Mouse (Mus musculus) liver, embryonic 15.5 days (tissue): Measurements from ENCODE around the gene Card19. TPM values are rescaled to one million over a fixed set of nuclear protein-coding genes. Genes with fewer than 3 reads are reported as not detected.

Source experiments
- ATAC-seq: fragments of 200-750 bp; cut with Nextera tagmentation; 2 replicates; pipeline ENCODE4 v1.8.0; 2017; ENCODE audit warnings: moderate number of reproducible peaks, mild to moderate bottlenecking, moderate library complexity; ENCODE audit not compliant: insufficient read depth
- H3K27ac ChIP-seq: fragments of 300-500 bp; sonication (generic); replicated peaks from 2 replicates; pipeline ENCODE4 v1.5.1; 2015; ENCODE audit warnings: mild to moderate bottlenecking, inconsistent platforms
- H3K27me3 ChIP-seq: fragments of 300-500 bp; sonication (generic); 2 replicates; pipeline ENCODE4 v1.6.1; 2015; ENCODE audit warnings: mild to moderate bottlenecking, inconsistent platforms
- H3K36me3 ChIP-seq: fragments of 300-500 bp; sonication (generic); replicated peaks from 2 replicates; pipeline ENCODE4 v1.6.1; 2015; ENCODE audit warnings: moderate library complexity, mild to moderate bottlenecking, inconsistent platforms
- H3K4me1 ChIP-seq: fragments of 300-500 bp; sonication (generic); replicated peaks from 2 replicates; pipeline ENCODE4 v1.6.1; 2015; ENCODE audit warnings: inconsistent platforms
- H3K4me2 ChIP-seq: fragments of 300-500 bp; sonication (generic); 2 replicates; pipeline ENCODE4 v1.6.1; 2015; ENCODE audit warnings: moderate library complexity, mild to moderate bottlenecking, inconsistent platforms
- H3K4me3 ChIP-seq: fragments of 300-500 bp; sonication (generic); replicated peaks from 2 replicates; pipeline ENCODE4 v1.5.1; 2015; ENCODE audit warnings: mild to moderate bottlenecking, inconsistent platforms
- H3K9ac ChIP-seq: fragments of 300-500 bp; sonication (generic); 2 replicates; pipeline ENCODE4 v1.6.1; 2015; ENCODE audit warnings: moderate library complexity, mild to moderate bottlenecking, inconsistent platforms
- H3K9me3 ChIP-seq: fragments of 300-500 bp; sonication (generic); replicated peaks from 2 replicates; pipeline ENCODE4 v1.6.1; 2016; ENCODE audit warnings: inconsistent platforms
- WGBS: fragments of 180-500 bp; shearing (Covaris S2); methylation state at CpG from one replicate; pipeline ENCODE4 v1.1.7; 2015; ENCODE audit warnings: mixed read lengths; ENCODE audit not compliant: insufficient replicate concordance; 5-methylcytosine and 5-hydroxymethylcytosine counted together
- polyA plus RNA-seq: library from polyadenylated mRNA; unstranded; fragments of >200 nt; fragmentation: Nextera tagmentation; extraction: Ambion mirVana; gene quantifications from 2 replicates; pipeline ENCODE4 v1.2.1, GENCODE M21; 2015

Card19 gene
- polyA plus RNA-seq = 15.0 and 16.7 TPM in 2 replicates

DNA sequence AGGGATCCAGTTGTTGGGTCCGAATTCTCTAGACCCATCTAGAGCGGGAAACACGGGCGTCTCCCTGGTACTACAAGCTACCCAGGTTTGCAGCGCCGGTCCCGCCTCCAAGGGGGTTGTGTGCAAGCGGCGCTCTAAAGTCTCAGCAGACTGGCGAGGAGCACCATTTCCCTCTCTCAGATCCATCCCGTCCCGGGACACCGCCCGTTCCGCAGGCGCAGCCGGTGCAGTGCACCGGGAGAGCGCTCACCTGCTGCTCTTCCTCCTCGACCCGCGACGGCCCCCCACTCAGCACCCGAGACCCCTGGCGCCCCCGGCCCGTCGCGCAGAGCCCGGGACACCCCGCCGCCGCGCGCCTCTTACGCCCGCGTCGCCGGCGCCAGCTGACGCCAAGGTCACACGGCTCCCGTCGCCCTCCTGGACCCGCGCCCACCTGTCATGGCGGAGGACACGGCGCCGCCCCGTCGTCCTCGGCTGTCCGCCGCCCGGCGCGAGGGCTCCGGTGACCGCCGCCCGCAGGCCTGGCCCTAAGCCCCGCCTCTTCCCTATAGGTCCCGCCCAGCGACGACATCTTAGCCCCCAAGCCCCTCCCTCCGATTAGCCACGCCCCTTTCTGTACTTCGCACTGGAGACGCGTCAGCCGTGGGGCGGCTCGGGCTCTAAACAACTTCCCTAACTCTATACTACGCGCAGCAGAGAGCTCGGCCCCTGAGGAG, at the start of gene Card19:
Card19 (minus strand) TSS at position 534 of the 716 bp plus-strand sequence.
- H3K36me3 ChIP-seq = no peaks in the 10 kb centered on the region
- under 1% methylated on average over 78 of the region's 78 CpGs for WGBS
- peak within 1 kb of the TSS; percentile 65 for H3K9ac ChIP-seq
- peak within 1 kb of the TSS; percentile 65 for H3K4me3 ChIP-seq
- H3K27me3 ChIP-seq = peaks cover 17% of the 10 kb centered on the region; the same call in 1 of the 2 replicates
- peak within 1 kb of the TSS; percentile 89 for H3K4me2 ChIP-seq
- ATAC-seq = peak; percentile 85
- H3K27ac ChIP-seq = peak within 1 kb of the TSS; percentile 77
- H3K4me1 ChIP-seq = peaks cover 31% of the 10 kb centered on the region
- no peaks in the 10 kb centered on the region for H3K9me3 ChIP-seq

DNA sequence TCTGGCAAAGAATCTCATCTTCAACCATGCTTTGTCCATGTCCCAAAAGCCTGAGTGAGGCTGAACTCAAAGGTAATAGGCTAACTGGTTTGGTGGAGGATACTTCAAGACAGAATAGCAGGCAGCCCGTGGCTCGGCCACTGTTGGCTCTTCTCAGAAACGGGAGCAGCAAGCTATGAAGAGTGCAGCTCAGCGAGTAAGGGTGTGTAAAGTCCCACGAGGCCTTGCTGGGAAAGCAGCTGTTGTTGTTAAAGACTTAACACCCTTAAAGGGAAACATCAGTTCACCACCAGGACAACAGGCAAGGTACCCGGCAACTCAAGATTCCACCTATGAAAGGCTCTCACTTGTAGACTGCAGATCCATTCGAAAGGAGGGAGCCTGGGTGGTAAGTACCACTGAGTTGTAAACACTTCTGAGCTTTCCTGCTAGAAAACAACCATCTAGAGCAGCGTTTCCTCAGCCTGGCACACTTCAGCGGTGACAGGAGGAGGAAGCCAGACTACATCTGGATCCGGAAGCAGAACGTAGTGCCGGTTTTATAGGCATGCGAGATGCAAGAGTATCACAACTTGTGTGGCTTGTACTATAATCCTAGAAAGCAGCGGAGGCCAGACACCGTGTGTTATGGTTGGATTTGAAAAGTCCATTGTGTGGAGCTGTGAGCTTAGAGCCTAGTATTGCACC, 44.3 kb upstream of the Card19 start:
- Histone ChIP-seq H3K4me1 (no peaks in the 10 kb centered on the region), H3K36me3 (no peaks in the 10 kb centered on the region), H3K9ac (no peak overlapping the region), H3K27me3 (no peaks in the 10 kb centered on the region), H3K27ac (no peak overlapping the region), H3K4me3 (no peak overlapping the region), H3K4me2 (no peak overlapping the region), H3K9me3 (no peaks in the 10 kb centered on the region)
- ATAC-seq = no peak
- WGBS = 40% methylated on average over 15 of the region's 15 CpGs

DNA sequence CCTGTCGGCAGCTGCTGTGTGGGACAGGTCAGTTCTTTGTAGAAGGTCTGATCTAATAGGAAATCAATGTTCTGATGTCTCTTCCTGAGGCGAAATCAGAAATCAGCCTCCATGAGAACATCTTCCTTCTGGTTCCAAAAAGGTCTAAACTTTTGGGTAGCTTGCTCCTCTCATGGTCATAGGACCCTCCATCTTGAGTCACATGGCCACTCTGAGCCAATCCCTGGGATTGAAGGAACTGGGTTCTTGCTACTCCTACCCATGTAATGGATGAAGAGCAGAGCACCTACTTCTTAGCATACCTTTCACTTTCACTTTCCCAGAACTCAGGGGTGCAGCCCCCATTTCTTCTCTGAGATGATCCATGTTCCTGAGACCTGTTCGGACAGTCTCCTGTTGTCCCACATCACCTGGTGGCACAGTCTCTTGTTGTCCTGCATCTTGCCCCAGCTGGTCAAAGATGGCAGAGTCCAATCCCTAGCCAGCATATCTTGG, 42.0 kb upstream of the Card19 start:
- H3K4me2 ChIP-seq = no peak overlapping the region
- ATAC-seq = no peak
- WGBS = 45% methylated on average over 3 of the region's 3 CpGs
- no peaks in the 10 kb centered on the region for H3K36me3 ChIP-seq
- no peak overlapping the region for H3K27ac ChIP-seq
- no peaks in the 10 kb centered on the region for H3K9me3 ChIP-seq
- no peak overlapping the region for H3K9ac ChIP-seq
- no peak overlapping the region for H3K4me3 ChIP-seq
- H3K4me1 ChIP-seq = no peaks in the 10 kb centered on the region
- H3K27me3 ChIP-seq = no peaks in the 10 kb centered on the region; the same call in 1 of the 2 replicates

DNA sequence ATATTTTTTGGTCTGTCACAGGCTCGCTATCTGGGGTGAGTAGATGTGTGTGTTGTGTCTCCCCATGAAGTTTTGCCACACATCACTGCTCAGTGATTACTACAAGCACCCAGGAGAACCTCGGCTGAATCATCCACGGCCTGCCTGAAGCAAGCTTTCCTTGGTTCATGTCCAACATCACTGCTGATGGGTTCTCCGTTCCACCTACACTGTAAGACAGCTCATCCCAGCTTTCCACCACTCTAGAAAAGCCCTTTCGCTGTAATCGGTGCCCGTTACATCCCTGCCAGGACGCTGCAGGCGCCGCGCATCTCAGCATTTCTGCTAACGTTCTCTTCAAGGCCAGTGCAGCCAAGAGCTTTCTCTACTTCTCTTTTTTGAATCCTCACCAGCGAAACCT, 36.9 kb upstream of the Card19 start:
- H3K36me3 ChIP-seq = no peaks in the 10 kb centered on the region
- no peak for ATAC-seq
- no peak overlapping the region for H3K4me2 ChIP-seq
- no peak overlapping the region for H3K27ac ChIP-seq
- no peak overlapping the region for H3K9ac ChIP-seq
- WGBS = 57% methylated on average over 13 of the region's 13 CpGs
- H3K27me3 ChIP-seq = peaks cover 20% of the 10 kb centered on the region
- no peak overlapping the region for H3K4me3 ChIP-seq
- H3K4me1 ChIP-seq = peaks cover 9% of the 10 kb centered on the region
- H3K9me3 ChIP-seq = no peaks in the 10 kb centered on the region

DNA sequence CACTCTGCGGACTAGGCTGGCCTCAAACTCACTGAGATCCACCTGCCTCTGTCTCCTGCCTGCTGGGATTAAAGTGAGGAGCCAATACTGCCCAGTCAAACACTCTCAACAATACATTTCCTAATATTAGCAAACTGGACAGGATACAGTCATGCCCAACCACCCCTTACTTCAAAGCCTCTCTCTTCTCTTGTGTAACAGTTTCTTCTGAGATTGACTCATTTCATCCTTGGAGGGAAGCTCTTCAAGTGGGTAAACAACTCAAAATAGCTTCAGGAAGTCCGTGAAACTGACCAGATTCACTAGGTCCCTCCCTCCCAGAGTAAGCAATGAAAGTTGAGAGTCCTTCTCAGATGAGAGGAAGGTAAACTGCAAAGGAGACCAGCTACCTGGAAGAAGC, 36.3 kb upstream of the Card19 start:
- peaks cover 26% of the 10 kb centered on the region for H3K27me3 ChIP-seq
- 38% methylated on average over 2 of the region's 2 CpGs for WGBS
- peaks cover 14% of the 10 kb centered on the region for H3K4me1 ChIP-seq
- H3K4me2 ChIP-seq = no peak overlapping the region
- H3K27ac ChIP-seq = no peak overlapping the region
- H3K4me3 ChIP-seq = no peak overlapping the region
- no peaks in the 10 kb centered on the region for H3K9me3 ChIP-seq
- no peaks in the 10 kb centered on the region for H3K36me3 ChIP-seq
- no peak for ATAC-seq
- H3K9ac ChIP-seq = no peak overlapping the region

DNA sequence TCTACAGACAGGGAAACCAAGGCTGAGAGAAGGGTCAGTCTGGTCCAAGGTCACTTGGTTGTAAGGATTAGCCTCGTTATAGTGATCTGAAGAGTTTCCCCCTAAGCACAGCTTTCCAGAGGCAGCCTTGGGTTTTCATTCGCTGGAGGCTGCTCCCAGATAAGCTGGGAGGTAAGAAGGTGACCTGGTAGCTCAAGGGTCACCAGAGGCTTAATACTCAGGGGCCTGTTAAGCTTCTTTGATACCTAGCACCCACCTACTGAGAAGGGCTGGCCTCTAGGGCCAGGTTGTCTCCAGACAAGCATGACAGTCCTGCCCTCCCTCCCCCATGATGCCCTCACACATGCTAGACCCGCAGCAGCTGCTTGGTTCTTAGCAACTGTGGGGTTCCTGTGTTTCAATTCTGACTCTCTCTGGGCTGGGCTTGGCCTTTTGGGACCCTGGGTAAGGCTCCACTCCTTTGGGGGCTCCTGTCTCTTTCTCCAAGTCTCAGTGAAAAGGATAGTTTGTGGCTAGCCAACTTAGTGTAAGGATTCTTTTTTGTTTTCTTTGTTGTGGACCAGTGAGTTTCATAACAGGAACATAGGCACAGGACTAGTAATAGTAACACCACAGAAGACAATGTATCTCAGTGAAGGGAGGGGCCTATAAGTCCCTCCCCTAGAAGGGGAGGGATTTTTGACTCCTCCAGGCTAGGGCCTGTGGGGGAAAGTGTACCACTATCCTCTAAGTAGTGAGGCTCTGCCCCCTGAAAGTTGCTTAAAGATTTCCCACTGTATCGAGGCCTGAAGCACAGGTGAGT, 35.1 kb upstream of the Card19 start:
- H3K27me3 ChIP-seq = peaks cover 38% of the 10 kb centered on the region
- peaks cover 15% of the 10 kb centered on the region for H3K4me1 ChIP-seq
- no peak overlapping the region for H3K4me2 ChIP-seq
- no peak overlapping the region for H3K4me3 ChIP-seq
- 32% methylated on average over 4 of the region's 4 CpGs for WGBS
- no peak overlapping the region for H3K27ac ChIP-seq
- no peaks in the 10 kb centered on the region for H3K36me3 ChIP-seq
- H3K9ac ChIP-seq = no peak overlapping the region
- ATAC-seq = no peak
- no peaks in the 10 kb centered on the region for H3K9me3 ChIP-seq

DNA sequence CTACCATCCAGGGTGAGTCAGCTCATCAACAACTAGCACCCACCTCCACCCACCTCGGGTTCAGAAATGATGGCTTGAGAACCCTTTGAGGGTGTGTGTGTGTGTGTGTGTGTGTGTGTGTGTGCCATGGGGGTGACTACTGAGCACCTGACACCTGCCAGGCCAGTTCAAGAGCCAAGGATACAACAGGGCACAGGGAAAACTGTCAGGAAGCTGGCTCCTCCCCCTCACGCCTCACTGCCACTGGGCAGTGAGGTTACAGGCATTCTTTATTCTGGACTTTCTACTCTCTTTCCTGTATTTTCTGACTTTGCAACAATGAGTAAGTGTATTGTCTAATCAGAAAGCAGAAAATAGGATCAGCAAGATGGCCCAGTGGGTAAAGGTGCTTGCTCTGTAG, 33.8 kb upstream of the Card19 start:
- Histone ChIP-seq H3K9ac (no peak overlapping the region), H3K27me3 (peaks cover 43% of the 10 kb centered on the region), H3K36me3 (no peaks in the 10 kb centered on the region), H3K4me2 (no peak overlapping the region), H3K4me3 (no peak overlapping the region), H3K27ac (no peak overlapping the region), H3K9me3 (no peaks in the 10 kb centered on the region), H3K4me1 (peaks cover 15% of the 10 kb centered on the region)
- WGBS = 54% methylated on average over 2 of the region's 2 CpGs
- ATAC-seq = no peak

DNA sequence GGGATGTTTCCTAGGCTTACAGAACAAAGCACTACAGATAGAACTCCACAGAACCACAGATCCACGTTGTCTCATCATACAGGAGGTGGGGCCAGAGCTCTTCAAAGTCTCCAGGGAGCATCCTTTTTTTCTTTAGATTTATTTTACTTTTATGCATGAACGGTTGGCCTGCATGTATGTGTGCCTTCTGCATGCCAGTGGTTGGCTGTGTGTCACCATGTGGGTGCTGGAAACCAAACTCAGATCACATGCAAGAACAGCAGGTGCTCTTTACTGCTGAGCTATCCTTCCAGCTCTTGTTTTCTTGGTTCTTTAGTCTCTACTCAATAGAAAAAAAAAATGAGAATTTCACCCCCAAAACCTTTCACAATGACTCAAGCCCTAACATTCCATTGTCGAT, 33.1 kb upstream of the Card19 start:
- H3K27ac ChIP-seq = no peak overlapping the region
- no peak overlapping the region for H3K9ac ChIP-seq
- no peaks in the 10 kb centered on the region for H3K9me3 ChIP-seq
- peaks cover 43% of the 10 kb centered on the region for H3K27me3 ChIP-seq
- H3K4me3 ChIP-seq = no peak overlapping the region
- WGBS = 36% methylated on average over 3 of the region's 3 CpGs
- no peak for ATAC-seq
- H3K4me2 ChIP-seq = no peak overlapping the region
- H3K36me3 ChIP-seq = no peaks in the 10 kb centered on the region
- H3K4me1 ChIP-seq = peaks cover 15% of the 10 kb centered on the region

DNA sequence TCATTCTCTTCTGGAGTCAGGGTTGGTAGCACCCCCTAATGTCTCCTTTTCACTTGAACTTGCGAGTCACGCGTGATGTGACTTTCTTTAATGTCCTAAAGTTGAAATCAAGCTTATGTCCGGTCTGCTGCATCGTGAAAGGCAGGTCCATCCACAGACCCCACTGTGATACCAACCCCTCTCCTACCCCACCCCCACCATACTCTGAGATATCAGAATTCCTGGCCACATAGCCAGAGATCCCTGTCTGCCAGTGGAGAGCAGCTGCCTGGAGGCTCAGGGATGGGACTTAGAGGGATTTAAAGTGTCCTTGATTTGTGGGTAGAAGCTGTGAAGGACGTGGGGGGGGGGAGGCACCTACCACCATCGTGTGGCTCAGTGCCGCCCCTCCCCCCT, 32.6 kb upstream of the Card19 start, which contains the start of gene Susd3:
Susd3 (minus strand) TSS at position 240 of the 396 bp plus-strand sequence.
- no peak within 1 kb of the TSS for H3K9ac ChIP-seq
- ATAC-seq = no peak

DNA sequence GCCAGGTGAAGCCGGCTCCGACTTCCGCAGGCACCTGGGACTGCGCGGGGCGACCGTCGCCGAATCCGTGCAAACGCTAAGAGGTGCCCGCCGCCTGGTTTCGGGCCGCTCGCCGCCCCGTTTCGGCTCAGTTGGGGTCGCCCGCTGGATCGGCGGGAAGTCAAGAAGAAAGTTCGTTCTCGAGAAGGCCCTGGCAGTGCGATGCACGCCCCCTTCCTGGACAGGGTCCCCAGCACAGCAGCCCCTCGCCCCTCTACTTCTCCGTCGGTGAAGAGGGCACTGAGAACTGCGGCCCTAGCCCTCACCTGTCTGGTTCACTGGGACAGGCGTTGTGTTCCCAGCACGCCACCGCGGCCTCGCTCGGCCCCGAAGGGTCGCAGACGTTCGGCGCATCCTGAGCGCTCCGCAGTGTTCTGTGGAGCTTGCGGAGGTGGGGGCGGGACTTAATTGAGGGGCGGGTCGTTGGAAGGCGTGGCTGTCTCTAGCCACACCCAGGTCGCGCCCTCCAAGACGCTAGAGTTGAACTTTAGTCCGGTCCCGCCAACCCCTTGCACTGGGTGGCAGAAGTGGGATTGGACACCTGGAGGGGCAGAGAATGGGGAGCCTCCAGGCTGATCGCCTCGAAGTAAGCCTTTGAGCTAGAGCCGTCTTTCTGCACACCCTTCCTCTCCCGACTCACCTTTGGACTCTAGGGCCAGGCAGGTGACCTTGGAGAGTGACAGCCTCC, 32.1 kb upstream of the Card19 start:
- Histone ChIP-seq H3K27ac (no peak overlapping the region), H3K9ac (no peak overlapping the region), H3K27me3 (peaks cover 43% of the 10 kb centered on the region), H3K4me2 (peak overlapping the region; percentile 76), H3K4me1 (peaks cover 22% of the 10 kb centered on the region), H3K9me3 (no peaks in the 10 kb centered on the region), H3K36me3 (no peaks in the 10 kb centered on the region), H3K4me3 (peak overlapping the region; percentile 53)
- peak; percentile 52; the same call in 1 of the 2 replicates for ATAC-seq
- under 1% methylated on average over 58 of the region's 58 CpGs for WGBS

More for the DNA sequence above, 32.6 kb upstream of the Card19 start, which contains the start of gene Susd3:
- WGBS = 18% methylated on average over 8 of the region's 8 CpGs
- H3K27ac ChIP-seq = no peak within 1 kb of the TSS
- peak within 1 kb of the TSS; percentile 53 for H3K4me3 ChIP-seq
- H3K27me3 ChIP-seq = peaks cover 43% of the 10 kb centered on the region
- peak within 1 kb of the TSS; percentile 76 for H3K4me2 ChIP-seq
- H3K36me3 ChIP-seq = no peaks in the 10 kb centered on the region
- H3K4me1 ChIP-seq = peaks cover 17% of the 10 kb centered on the region
- no peaks in the 10 kb centered on the region for H3K9me3 ChIP-seq
